Mouse (Mus musculus) hindbrain, embryonic 14.5 days (tissue): ENCODE results near the gene Ube2d3. TPM values are rescaled to one million over a fixed set of nuclear protein-coding genes. Genes with fewer than 3 reads are reported as not detected.
"Not testable (repeated sequence)": the region's sequence is repeated elsewhere in the genome, so short reads cannot be mapped to it uniquely, and the experiment has no call there.

ENCODE experiments used
- ATAC-seq: fragments of 200-750 bp; cut with Nextera tagmentation; 2 replicates; pipeline ENCODE4 v1.8.0; 2017; ENCODE audit warnings: moderate number of reproducible peaks, mild to moderate bottlenecking, moderate TSS enrichment, moderate library complexity; ENCODE audit not compliant: low FRiP score
- DNase-seq: peaks from one replicate; pipeline ENCODE4 v3.0.0-alpha.2; 2015; ENCODE audit warnings: low spot score
- H3K27ac ChIP-seq: fragments of 300-500 bp; sonication (generic); 2 replicates; pipeline ENCODE4 v1.5.1; 2014; ENCODE audit warnings: mild to moderate bottlenecking, moderate library complexity
- H3K27me3 ChIP-seq: fragments of 300-500 bp; sonication (generic); 2 replicates; pipeline ENCODE4 v1.6.1; 2014; ENCODE audit warnings: mild to moderate bottlenecking, low read length, mixed read lengths; ENCODE audit not compliant: control insufficient read depth, insufficient read depth
- H3K36me3 ChIP-seq: fragments of 300-500 bp; sonication (generic); replicated peaks from 2 replicates; pipeline ENCODE4 v1.6.1; 2014; ENCODE audit not compliant: control insufficient read depth, insufficient read depth
- H3K4me1 ChIP-seq: fragments of 300-500 bp; sonication (generic); replicated peaks from 2 replicates; pipeline ENCODE4 v1.6.1; 2014; ENCODE audit warnings: antibody characterized with exemption, low read length, mixed read lengths; ENCODE audit not compliant: control insufficient read depth, insufficient read depth
- H3K4me2 ChIP-seq: fragments of 300-500 bp; sonication (generic); replicated peaks from 2 replicates; pipeline ENCODE4 v1.6.1; 2014; ENCODE audit warnings: mild to moderate bottlenecking, moderate library complexity
- H3K4me3 ChIP-seq: fragments of 300-500 bp; sonication (generic); replicated peaks from 2 replicates; pipeline ENCODE4 v1.5.1; 2014; ENCODE audit warnings: mild to moderate bottlenecking, low read length
- H3K9ac ChIP-seq: fragments of 300-500 bp; sonication (generic); 2 replicates; pipeline ENCODE4 v1.6.1; 2014
- H3K9me3 ChIP-seq: fragments of 300-500 bp; sonication (generic); 2 replicates; pipeline ENCODE4 v1.6.1; 2016; ENCODE audit warnings: low read length; ENCODE audit not compliant: control insufficient read depth
- WGBS: fragments of 180-500 bp; shearing (Covaris S2); extraction: QIAGEN DNeasy Blood & Tissue Kit; methylation state at CpG from one replicate; pipeline ENCODE4 v1.1.7; 2014; 5-methylcytosine and 5-hydroxymethylcytosine counted together
- polyA plus RNA-seq: library from polyadenylated mRNA; unstranded; fragments of >200 nt; fragmentation: Nextera tagmentation; extraction: Ambion mirVana; gene quantifications from 2 replicates; pipeline ENCODE4 v1.2.1, GENCODE M21; 2014

Gene Ube2d3
- polyA plus RNA-seq, 1 experiment from 2014 or later, result 403 TPM

- Histone ChIP-seq H3K9me3 (no peaks in the 10 kb centered on the region), H3K4me3 (no peak overlapping the region), H3K36me3 (no peaks in the 10 kb centered on the region), H3K4me1 (no peaks in the 10 kb centered on the region; the same call in 1 of the 2 replicates), H3K27ac (no peak overlapping the region), H3K9ac (no peak overlapping the region), H3K4me2 (no peak overlapping the region), H3K27me3 (peaks cover 6% of the 10 kb centered on the region; the same call in 1 of the 2 replicates)
- DNase-seq (no peak), ATAC-seq (no peak)
- 92% methylated on average over 6 of the region's 6 CpGs for WGBS
Observed at GRCm38 (mm10) chr3:135480767-135481166, 42.8 kb downstream of the Ube2d3 start.

- Histone ChIP-seq H3K27ac (no peak overlapping the region), H3K4me2 (no peak overlapping the region), H3K27me3 (peaks cover 6% of the 10 kb centered on the region; the same call in 1 of the 2 replicates), H3K36me3 (no peaks in the 10 kb centered on the region), H3K9me3 (no peaks in the 10 kb centered on the region), H3K4me3 (no peak overlapping the region), H3K4me1 (no peaks in the 10 kb centered on the region; the same call in 1 of the 2 replicates), H3K9ac (no peak overlapping the region)
- WGBS, result 85% methylated on average over 3 of the region's 3 CpGs
- ATAC-seq, result no peak
- DNase-seq, result no peak
Observed at GRCm38 (mm10) chr3:135481608-135482007, 43.7 kb downstream of the Ube2d3 start.

- not testable (repeated sequence) for H3K9ac ChIP-seq, H3K4me1 ChIP-seq, H3K27me3 ChIP-seq, H3K36me3 ChIP-seq, ATAC-seq, DNase-seq, H3K27ac ChIP-seq, H3K9me3 ChIP-seq
- Histone ChIP-seq H3K4me2 (peak overlapping the region; percentile 97), H3K4me3 (peak overlapping the region; percentile 68; the same call in 1 of the 2 replicates)
- 92% methylated on average over 15 of the region's 15 CpGs for WGBS
Observed at GRCm38 (mm10) chr3:135484650-135485049, 46.7 kb downstream of the Ube2d3 start.

GRCm38 (mm10) chr3:135485128-135485899, 47.4 kb downstream of the Ube2d3 start, which contains the start of gene Manba:
Gene Manba (plus strand): TSS chr3:135485611.
- Histone ChIP-seq H3K4me1 (no peaks in the 10 kb centered on the region; the same call in 1 of the 2 replicates), H3K4me2 (peak within 1 kb of the TSS; percentile 97), H3K9me3 (no peaks in the 10 kb centered on the region), H3K27me3 (peaks cover 6% of the 10 kb centered on the region; the same call in 1 of the 2 replicates), H3K36me3 (no peaks in the 10 kb centered on the region), H3K9ac (peak within 1 kb of the TSS; percentile 76), H3K4me3 (peak within 1 kb of the TSS; percentile 68), H3K27ac (no peak within 1 kb of the TSS)
- ATAC-seq (peak; percentile 93), DNase-seq (peak; percentile 48)
- WGBS, result 1% methylated on average over 48 of the region's 48 CpGs

GRCm38 (mm10) chr3:135485900-135486241, 47.9 kb downstream of the Ube2d3 start:
- 23% methylated on average over 9 of the region's 9 CpGs for WGBS
- no peak for ATAC-seq

GRCm38 (mm10) chr3:135486351-135486750, 48.4 kb downstream of the Ube2d3 start:
- Histone ChIP-seq H3K4me2 (peak overlapping the region; percentile 97), H3K27ac (no peak overlapping the region), H3K9ac (no peak overlapping the region), H3K36me3 (no peaks in the 10 kb centered on the region), H3K27me3 (peaks cover 6% of the 10 kb centered on the region; the same call in 1 of the 2 replicates), H3K9me3 (no peaks in the 10 kb centered on the region), H3K4me1 (no peaks in the 10 kb centered on the region; the same call in 1 of the 2 replicates), H3K4me3 (peak overlapping the region; percentile 68; the same call in 1 of the 2 replicates)
- WGBS, result 84% methylated on average over 5 of the region's 5 CpGs
- DNase-seq (no peak), ATAC-seq (no peak)

More at GRCm38 (mm10) chr3:135485900-135486241, 47.9 kb downstream of the Ube2d3 start:
- Histone ChIP-seq H3K4me3 (peak overlapping the region; percentile 68), H3K27ac (no peak overlapping the region), H3K27me3 (peaks cover 6% of the 10 kb centered on the region; the same call in 1 of the 2 replicates), H3K9ac (peak overlapping the region; percentile 76), H3K9me3 (no peaks in the 10 kb centered on the region), H3K36me3 (no peaks in the 10 kb centered on the region), H3K4me2 (peak overlapping the region; percentile 97), H3K4me1 (no peaks in the 10 kb centered on the region; the same call in 1 of the 2 replicates)
- DNase-seq, result no peak

GRCm38 (mm10) chr3:135487803-135488202, 49.9 kb downstream of the Ube2d3 start:
- 89% methylated on average over 4 of the region's 4 CpGs for WGBS
- H3K9ac ChIP-seq, result no peak overlapping the region
- ATAC-seq, result no peak
- no peak overlapping the region for H3K4me2 ChIP-seq
- no peaks in the 10 kb centered on the region for H3K9me3 ChIP-seq
- H3K4me1 ChIP-seq, result no peaks in the 10 kb centered on the region; the same call in 1 of the 2 replicates
- no peak overlapping the region for H3K4me3 ChIP-seq
- peaks cover 6% of the 10 kb centered on the region; the same call in 1 of the 2 replicates for H3K27me3 ChIP-seq
- H3K36me3 ChIP-seq, result no peaks in the 10 kb centered on the region
- DNase-seq, result no peak
- H3K27ac ChIP-seq, result no peak overlapping the region

- Histone ChIP-seq H3K27ac (no peak overlapping the region), H3K9ac (no peak overlapping the region), H3K4me2 (no peak overlapping the region), H3K9me3 (no peaks in the 10 kb centered on the region), H3K4me1 (no peaks in the 10 kb centered on the region; the same call in 1 of the 2 replicates), H3K27me3 (no peaks in the 10 kb centered on the region), H3K4me3 (no peak overlapping the region), H3K36me3 (no peaks in the 10 kb centered on the region)
- WGBS, result 83% methylated on average over 5 of the region's 5 CpGs
- DNase-seq, result no peak
- ATAC-seq, result no peak
Observed at GRCm38 (mm10) chr3:135489865-135490520, 52.0 kb downstream of the Ube2d3 start.

GRCm38 (mm10) chr3:135491102-135491501, 53.2 kb downstream of the Ube2d3 start:
- WGBS, result 92% methylated on average over 6 of the region's 6 CpGs
- ATAC-seq (no peak), DNase-seq (no peak)
- Histone ChIP-seq H3K27ac (no peak overlapping the region), H3K4me2 (no peak overlapping the region), H3K27me3 (no peaks in the 10 kb centered on the region), H3K9me3 (no peaks in the 10 kb centered on the region), H3K36me3 (no peaks in the 10 kb centered on the region), H3K4me1 (no peaks in the 10 kb centered on the region), H3K9ac (no peak overlapping the region), H3K4me3 (no peak overlapping the region)
